Mouse (Mus musculus) liver, embryonic 15.5 days (tissue): ENCODE results near the gene Spef2. TPM values are rescaled to one million over a fixed set of nuclear protein-coding genes. Genes with fewer than 3 reads are reported as not detected.
"Not testable (repeated sequence)": the region's sequence is repeated elsewhere in the genome, so short reads cannot be mapped to it uniquely, and the experiment has no call there.

Experiments
- ATAC-seq: fragments of 200-750 bp; cut with Nextera tagmentation; 2 replicates; pipeline ENCODE4 v1.8.0; 2017; ENCODE audit warnings: moderate number of reproducible peaks, mild to moderate bottlenecking, moderate library complexity; ENCODE audit not compliant: insufficient read depth
- H3K27ac ChIP-seq: fragments of 300-500 bp; sonication (generic); replicated peaks from 2 replicates; pipeline ENCODE4 v1.5.1; 2015; ENCODE audit warnings: mild to moderate bottlenecking, inconsistent platforms
- H3K27me3 ChIP-seq: fragments of 300-500 bp; sonication (generic); 2 replicates; pipeline ENCODE4 v1.6.1; 2015; ENCODE audit warnings: mild to moderate bottlenecking, inconsistent platforms
- H3K36me3 ChIP-seq: fragments of 300-500 bp; sonication (generic); replicated peaks from 2 replicates; pipeline ENCODE4 v1.6.1; 2015; ENCODE audit warnings: moderate library complexity, mild to moderate bottlenecking, inconsistent platforms
- H3K4me1 ChIP-seq: fragments of 300-500 bp; sonication (generic); replicated peaks from 2 replicates; pipeline ENCODE4 v1.6.1; 2015; ENCODE audit warnings: inconsistent platforms
- H3K4me2 ChIP-seq: fragments of 300-500 bp; sonication (generic); 2 replicates; pipeline ENCODE4 v1.6.1; 2015; ENCODE audit warnings: moderate library complexity, mild to moderate bottlenecking, inconsistent platforms
- H3K4me3 ChIP-seq: fragments of 300-500 bp; sonication (generic); replicated peaks from 2 replicates; pipeline ENCODE4 v1.5.1; 2015; ENCODE audit warnings: mild to moderate bottlenecking, inconsistent platforms
- H3K9ac ChIP-seq: fragments of 300-500 bp; sonication (generic); 2 replicates; pipeline ENCODE4 v1.6.1; 2015; ENCODE audit warnings: moderate library complexity, mild to moderate bottlenecking, inconsistent platforms
- H3K9me3 ChIP-seq: fragments of 300-500 bp; sonication (generic); replicated peaks from 2 replicates; pipeline ENCODE4 v1.6.1; 2016; ENCODE audit warnings: inconsistent platforms
- WGBS: fragments of 180-500 bp; shearing (Covaris S2); methylation state at CpG from one replicate; pipeline ENCODE4 v1.1.7; 2015; ENCODE audit warnings: mixed read lengths; ENCODE audit not compliant: insufficient replicate concordance; 5-methylcytosine and 5-hydroxymethylcytosine counted together
- polyA plus RNA-seq: library from polyadenylated mRNA; unstranded; fragments of >200 nt; fragmentation: Nextera tagmentation; extraction: Ambion mirVana; gene quantifications from 2 replicates; pipeline ENCODE4 v1.2.1, GENCODE M21; 2015

Gene Spef2
- polyA plus RNA-seq, 1 experiment from 2014 or later = 0.12 TPM

DNA sequence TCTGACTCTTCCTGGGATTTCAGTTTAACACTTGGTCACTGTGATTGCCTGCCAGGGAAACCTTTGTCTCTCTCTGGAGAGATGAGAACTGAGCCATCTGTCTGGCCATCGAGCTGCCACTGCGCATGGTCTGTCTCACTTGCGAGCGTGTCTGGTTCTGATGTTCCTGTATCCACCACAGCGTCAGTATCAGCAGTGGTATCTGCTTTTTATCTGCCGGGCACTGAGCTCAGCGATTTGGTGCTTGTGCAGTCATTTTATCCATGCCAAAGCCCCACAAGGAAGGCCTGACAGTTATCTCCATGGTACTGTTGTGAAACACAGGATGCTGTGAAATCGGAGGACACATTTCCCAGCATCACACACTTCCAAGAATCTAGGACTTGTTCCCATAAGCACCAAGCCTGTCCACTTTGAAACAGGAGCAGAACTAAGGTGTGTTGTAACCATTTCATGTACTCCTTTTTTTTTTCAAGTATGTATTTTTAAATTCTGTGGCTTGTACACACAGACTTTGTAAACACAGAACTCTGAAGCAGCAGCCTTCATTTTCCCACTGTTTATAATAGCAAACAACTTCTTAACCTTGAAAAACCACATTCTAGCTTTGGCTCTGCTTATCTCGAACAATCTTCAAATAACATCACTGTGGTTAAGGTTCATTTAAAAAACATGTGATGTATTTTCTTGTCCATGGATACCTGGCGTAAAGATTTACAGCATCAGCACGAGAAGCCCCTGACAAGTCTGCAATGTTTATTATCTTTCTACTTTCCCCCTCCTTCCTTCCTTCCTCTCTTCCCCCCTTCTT lies 168.0 kb downstream of the Spef2 start:
- no peak overlapping the region for H3K27ac ChIP-seq
- WGBS = 33% methylated on average over 11 of the region's 11 CpGs

GRCm38 (mm10) chr15:9577303-9577702 lies 171.4 kb downstream of the Spef2 start:
- no peak overlapping the region for H3K9ac ChIP-seq
- H3K36me3 ChIP-seq = no peaks in the 10 kb centered on the region
- no peak overlapping the region for H3K4me3 ChIP-seq
- H3K4me2 ChIP-seq = no peak overlapping the region
- H3K4me1 ChIP-seq = no peaks in the 10 kb centered on the region
- H3K9me3 ChIP-seq = no peaks in the 10 kb centered on the region
- H3K27ac ChIP-seq = no peak overlapping the region
- 36% methylated on average over 4 of the region's 4 CpGs for WGBS
- H3K27me3 ChIP-seq = no peaks in the 10 kb centered on the region
- no peak for ATAC-seq

More for the DNA sequence above, 168.0 kb downstream of the Spef2 start:
- H3K27me3 ChIP-seq = no peaks in the 10 kb centered on the region
- ATAC-seq = no peak
- no peaks in the 10 kb centered on the region for H3K4me1 ChIP-seq
- no peak overlapping the region for H3K4me2 ChIP-seq
- no peak overlapping the region for H3K9ac ChIP-seq
- H3K9me3 ChIP-seq = no peaks in the 10 kb centered on the region
- no peak overlapping the region for H3K4me3 ChIP-seq
- no peaks in the 10 kb centered on the region for H3K36me3 ChIP-seq

DNA sequence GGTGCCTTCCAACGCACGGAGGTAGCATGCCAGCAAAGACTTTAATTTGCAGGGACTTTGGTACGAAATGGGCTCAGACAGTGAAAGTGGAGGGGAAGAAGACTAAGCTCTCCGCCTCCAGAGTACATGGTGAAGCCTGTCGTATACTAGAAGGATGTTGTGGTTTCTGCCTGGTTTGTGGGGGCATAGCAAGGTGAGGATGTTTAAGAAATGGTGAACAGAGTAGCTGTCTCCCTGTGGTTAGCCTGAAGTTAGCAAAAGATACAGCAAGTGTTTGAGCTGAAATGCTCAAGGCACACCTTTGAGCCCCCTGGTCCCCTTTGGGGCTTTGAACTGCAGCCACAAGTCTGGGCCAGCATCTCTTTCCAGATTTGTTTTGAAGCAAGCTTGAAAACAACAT lies 173.9 kb downstream of the Spef2 start:
- Histone ChIP-seq H3K36me3 (no peaks in the 10 kb centered on the region), H3K9me3 (no peaks in the 10 kb centered on the region), H3K4me1 (no peaks in the 10 kb centered on the region), H3K4me3 (no peak overlapping the region), H3K27me3 (no peaks in the 10 kb centered on the region), H3K9ac (no peak overlapping the region), H3K4me2 (no peak overlapping the region), H3K27ac (no peak overlapping the region)
- no peak for ATAC-seq
- WGBS = 33% methylated on average over 5 of the region's 5 CpGs

- Histone ChIP-seq H3K36me3 (no peaks in the 10 kb centered on the region), H3K9ac (no peak overlapping the region), H3K4me3 (no peak overlapping the region), H3K9me3 (no peaks in the 10 kb centered on the region), H3K4me2 (no peak overlapping the region), H3K27ac (no peak overlapping the region), H3K27me3 (no peaks in the 10 kb centered on the region), H3K4me1 (no peaks in the 10 kb centered on the region)
- WGBS = 68% methylated on average over 4 of the region's 4 CpGs
- ATAC-seq = no peak
Observed at GRCm38 (mm10) chr15:9573361-9573760, 175.3 kb downstream of the Spef2 start.

DNA sequence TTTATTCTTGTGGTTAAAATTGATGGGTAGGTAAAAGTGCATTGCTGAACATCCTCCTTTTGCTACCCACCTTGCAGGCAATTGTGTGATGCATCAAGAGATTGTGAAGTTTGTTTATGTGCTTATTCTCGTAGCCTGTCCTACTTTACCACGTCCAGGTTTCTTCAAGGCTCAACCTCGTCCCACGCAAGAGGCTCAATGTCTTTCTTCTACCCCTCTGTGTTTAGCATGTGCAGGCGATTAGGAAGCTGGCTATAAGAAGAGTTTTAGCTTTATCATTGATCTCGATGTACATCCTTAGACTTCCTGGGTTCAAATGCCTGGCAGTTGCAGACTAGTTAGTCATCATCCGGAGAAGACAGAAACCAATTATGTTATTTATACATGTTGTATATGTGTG lies 176.0 kb downstream of the Spef2 start:
- Histone ChIP-seq H3K4me2 (no peak overlapping the region), H3K27me3 (no peaks in the 10 kb centered on the region), H3K9me3 (no peaks in the 10 kb centered on the region), H3K36me3 (no peaks in the 10 kb centered on the region), H3K4me3 (no peak overlapping the region), H3K27ac (no peak overlapping the region), H3K4me1 (no peaks in the 10 kb centered on the region), H3K9ac (no peak overlapping the region)
- 67% methylated on average over 7 of the region's 7 CpGs for WGBS
- no peak for ATAC-seq

- no peaks in the 10 kb centered on the region for H3K36me3 ChIP-seq
- no peak overlapping the region for H3K27ac ChIP-seq
- no peaks in the 10 kb centered on the region for H3K9me3 ChIP-seq
- H3K4me1 ChIP-seq = no peaks in the 10 kb centered on the region
- H3K9ac ChIP-seq = no peak overlapping the region
- H3K4me2 ChIP-seq = no peak overlapping the region
- H3K27me3 ChIP-seq = no peaks in the 10 kb centered on the region
- H3K4me3 ChIP-seq = no peak overlapping the region
- no peak for ATAC-seq
- 47% methylated on average over 2 of the region's 2 CpGs for WGBS
Observed at GRCm38 (mm10) chr15:9571896-9572295, 176.8 kb downstream of the Spef2 start.

GRCm38 (mm10) chr15:9567316-9567715 lies 181.4 kb downstream of the Spef2 start:
- H3K27ac ChIP-seq = no peak overlapping the region
- H3K4me2 ChIP-seq = no peak overlapping the region
- no peak overlapping the region for H3K4me3 ChIP-seq
- WGBS = 62% methylated on average over 4 of the region's 4 CpGs
- no peak for ATAC-seq
- H3K4me1 ChIP-seq = no peaks in the 10 kb centered on the region
- no peaks in the 10 kb centered on the region for H3K36me3 ChIP-seq
- no peak overlapping the region for H3K9ac ChIP-seq
- no peaks in the 10 kb centered on the region for H3K27me3 ChIP-seq
- H3K9me3 ChIP-seq = no peaks in the 10 kb centered on the region

DNA sequence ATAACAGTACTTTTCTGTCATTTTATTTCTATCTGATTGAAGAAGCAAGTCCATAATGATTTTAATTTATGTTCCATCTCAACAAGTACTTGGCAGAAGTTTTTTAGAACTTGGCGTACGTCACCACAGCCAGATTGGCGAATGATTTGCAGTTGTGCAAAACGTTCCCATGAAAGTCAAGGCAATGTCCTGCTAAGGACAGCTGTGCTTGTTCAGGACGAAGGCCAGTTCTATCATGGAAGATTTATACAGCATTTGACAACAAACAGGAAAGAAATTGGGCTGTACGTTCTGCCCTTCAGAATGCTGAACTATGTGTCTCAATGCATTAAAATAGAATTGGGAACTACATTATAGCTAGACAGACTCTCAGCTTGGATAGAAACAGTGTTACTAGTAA lies 183.3 kb downstream of the Spef2 start:
- Histone ChIP-seq H3K9me3 (no peaks in the 10 kb centered on the region), H3K36me3 (no peaks in the 10 kb centered on the region), H3K4me1 (no peaks in the 10 kb centered on the region), H3K27me3 (no peaks in the 10 kb centered on the region), H3K27ac (no peak overlapping the region), H3K9ac (no peak overlapping the region), H3K4me3 (no peak overlapping the region), H3K4me2 (no peak overlapping the region)
- WGBS = 57% methylated on average over 6 of the region's 6 CpGs
- ATAC-seq = no peak

- H3K4me2 ChIP-seq = no peak overlapping the region
- no peaks in the 10 kb centered on the region for H3K36me3 ChIP-seq
- ATAC-seq = no peak
- 40% methylated on average over 3 of the region's 3 CpGs for WGBS
- no peak overlapping the region for H3K27ac ChIP-seq
- no peak overlapping the region for H3K9ac ChIP-seq
- H3K27me3 ChIP-seq = no peaks in the 10 kb centered on the region
- no peaks in the 10 kb centered on the region for H3K4me1 ChIP-seq
- no peak overlapping the region for H3K4me3 ChIP-seq
- no peaks in the 10 kb centered on the region for H3K9me3 ChIP-seq
Observed at GRCm38 (mm10) chr15:9564156-9564555, 184.5 kb downstream of the Spef2 start.

DNA sequence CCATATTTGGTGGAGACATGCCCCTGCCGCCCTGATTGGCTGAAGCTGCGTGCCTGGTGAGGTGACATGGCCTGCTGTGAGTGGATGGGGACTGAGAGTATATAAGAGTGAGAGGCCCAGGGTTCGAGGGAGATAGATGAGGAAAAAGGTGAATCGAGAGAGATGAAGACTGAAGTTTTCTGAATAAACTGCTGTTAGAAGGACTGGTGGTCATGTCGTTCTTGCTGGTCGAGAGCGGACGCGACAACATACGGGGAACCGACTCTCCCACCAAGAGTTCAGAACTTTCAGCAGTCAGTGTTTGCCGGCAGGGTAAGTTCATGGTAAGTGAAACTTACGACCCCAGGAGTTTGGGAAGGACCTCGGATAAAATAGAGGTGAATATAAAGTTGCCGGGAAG lies 191.4 kb downstream of the Spef2 start:
- H3K36me3 ChIP-seq, H3K27ac ChIP-seq, ATAC-seq, H3K4me2 ChIP-seq, H3K27me3 ChIP-seq, H3K9me3 ChIP-seq, H3K4me3 ChIP-seq, H3K9ac ChIP-seq, H3K4me1 ChIP-seq: not testable (repeated sequence)
- 78% methylated on average over 15 of the region's 15 CpGs for WGBS

GRCm38 (mm10) chr15:9548951-9549350 lies 199.7 kb downstream of the Spef2 start:
- no peaks in the 10 kb centered on the region for H3K9me3 ChIP-seq
- ATAC-seq = no peak
- WGBS = 62% methylated on average over 2 of the region's 2 CpGs
- H3K4me2 ChIP-seq = no peak overlapping the region
- H3K27me3 ChIP-seq = no peaks in the 10 kb centered on the region
- H3K36me3 ChIP-seq = no peaks in the 10 kb centered on the region
- H3K4me1 ChIP-seq = no peaks in the 10 kb centered on the region
- H3K9ac ChIP-seq = no peak overlapping the region
- no peak overlapping the region for H3K4me3 ChIP-seq
- H3K27ac ChIP-seq = no peak overlapping the region

GRCm38 (mm10) chr15:9535200-9535599 lies 213.5 kb downstream of the Spef2 start:
- Histone ChIP-seq H3K36me3 (no peaks in the 10 kb centered on the region), H3K27me3 (no peaks in the 10 kb centered on the region), H3K9me3 (no peaks in the 10 kb centered on the region), H3K4me1 (no peaks in the 10 kb centered on the region), H3K4me2 (no peak overlapping the region), H3K27ac (no peak overlapping the region), H3K9ac (no peak overlapping the region), H3K4me3 (no peak overlapping the region)
- WGBS = 46% methylated on average over 1 of the region's 1 CpGs
- no peak for ATAC-seq
